Mouse (Mus musculus): ENCODE measurements around the gene Slc6a6. TPM values are rescaled to one million over a fixed set of nuclear protein-coding genes. Genes with fewer than 3 reads are reported as not detected.

Gene Slc6a6
- polyA plus RNA-seq, 1 experiment from 2014 or later = 107 TPM

DNA sequence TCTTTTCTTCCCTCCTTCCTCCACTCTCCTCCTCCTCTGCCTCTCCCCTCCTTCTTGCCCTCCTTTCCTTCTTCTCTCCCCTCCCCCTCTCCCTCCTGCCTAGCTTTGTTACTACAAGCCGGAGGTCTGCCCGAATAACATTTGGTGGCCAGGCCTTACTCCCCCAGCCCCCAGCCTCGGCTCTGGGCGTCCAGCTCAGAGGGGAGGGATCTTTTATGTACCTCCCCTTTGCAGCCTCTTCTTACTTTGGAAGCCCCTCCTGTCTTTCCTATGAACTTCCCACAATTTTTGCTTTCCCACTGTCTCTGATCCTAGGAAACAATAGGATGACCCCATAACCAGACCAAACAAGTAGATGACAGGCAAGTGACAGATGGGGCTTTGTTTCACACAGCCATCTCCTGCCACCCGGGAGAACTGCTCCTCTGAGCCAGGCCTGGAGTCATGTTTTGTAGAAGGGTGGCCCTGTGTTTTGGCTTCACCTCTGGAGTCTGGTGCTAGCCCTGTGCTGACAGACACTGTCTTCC, 29.6 kb downstream of the Slc6a6 start:
- ATAC-seq = no peak
- H3K4me1 ChIP-seq (replicated peaks; ENCODE audit: control insufficient read depth, insufficient read depth, low read length) = peaks cover 26% of the 10 kb centered on the region

DNA sequence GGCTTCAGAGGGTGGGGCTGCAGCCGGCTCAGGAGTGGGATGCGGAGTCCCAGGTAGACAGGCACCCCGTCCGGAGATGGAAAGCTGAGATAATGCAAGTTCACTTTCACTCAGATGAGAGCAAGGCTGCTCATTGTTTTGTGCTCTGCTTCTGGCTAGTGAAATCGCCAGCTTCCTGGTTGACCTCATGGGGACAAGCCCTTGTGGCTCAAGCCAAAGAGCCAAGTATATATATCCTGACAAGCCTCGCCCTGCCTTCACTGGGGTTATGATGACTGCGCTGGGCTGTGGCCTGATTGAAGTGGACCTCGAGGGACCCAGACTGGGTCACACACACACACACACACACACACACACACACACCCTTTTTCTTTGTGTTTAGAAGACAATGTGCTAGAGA, 31.2 kb downstream of the Slc6a6 start:
- no peak overlapping the region for H3K9ac ChIP-seq (replicated peaks; ENCODE audit: low read depth, low read length)
- H3K4me1 ChIP-seq (replicated peaks; ENCODE audit: control insufficient read depth, insufficient read depth, low read length) = peaks cover 38% of the 10 kb centered on the region
- WGBS = 89% methylated on average over 8 of the region's 8 CpGs
- ATAC-seq = no peak
- H3K36me3 ChIP-seq (ENCODE audit: control insufficient read depth, insufficient read depth) = peaks cover 5% of the 10 kb centered on the region; the same call in 1 of the 2 replicates
- no peak overlapping the region for H3K4me3 ChIP-seq (replicated peaks; ENCODE audit: low read length)
- no peaks in the 10 kb centered on the region for H3K9me3 ChIP-seq (ENCODE audit: control insufficient read depth, low read length)
- H3K4me2 ChIP-seq (ENCODE audit: low read length) = no peak overlapping the region
- no peaks in the 10 kb centered on the region for H3K27me3 ChIP-seq (replicated peaks; ENCODE audit: control insufficient read depth, insufficient read depth, low read length)
- no peak overlapping the region for H3K27ac ChIP-seq (ENCODE audit: low read length)

More for the DNA sequence above, 29.6 kb downstream of the Slc6a6 start:
- 11% methylated on average over 5 of the region's 5 CpGs for WGBS
- Histone ChIP-seq H3K4me3 (replicated peaks; ENCODE audit: low read length) (no peak overlapping the region), H3K27ac (ENCODE audit: low read length) (no peak overlapping the region), H3K27me3 (replicated peaks; ENCODE audit: control insufficient read depth, insufficient read depth, low read length) (no peaks in the 10 kb centered on the region), H3K9ac (replicated peaks; ENCODE audit: low read depth, low read length) (no peak overlapping the region; the same call in 1 of the 2 replicates), H3K4me2 (ENCODE audit: low read length) (no peak overlapping the region), H3K9me3 (ENCODE audit: control insufficient read depth, low read length) (no peaks in the 10 kb centered on the region), H3K36me3 (ENCODE audit: control insufficient read depth, insufficient read depth) (peaks cover 5% of the 10 kb centered on the region; the same call in 1 of the 2 replicates)

DNA sequence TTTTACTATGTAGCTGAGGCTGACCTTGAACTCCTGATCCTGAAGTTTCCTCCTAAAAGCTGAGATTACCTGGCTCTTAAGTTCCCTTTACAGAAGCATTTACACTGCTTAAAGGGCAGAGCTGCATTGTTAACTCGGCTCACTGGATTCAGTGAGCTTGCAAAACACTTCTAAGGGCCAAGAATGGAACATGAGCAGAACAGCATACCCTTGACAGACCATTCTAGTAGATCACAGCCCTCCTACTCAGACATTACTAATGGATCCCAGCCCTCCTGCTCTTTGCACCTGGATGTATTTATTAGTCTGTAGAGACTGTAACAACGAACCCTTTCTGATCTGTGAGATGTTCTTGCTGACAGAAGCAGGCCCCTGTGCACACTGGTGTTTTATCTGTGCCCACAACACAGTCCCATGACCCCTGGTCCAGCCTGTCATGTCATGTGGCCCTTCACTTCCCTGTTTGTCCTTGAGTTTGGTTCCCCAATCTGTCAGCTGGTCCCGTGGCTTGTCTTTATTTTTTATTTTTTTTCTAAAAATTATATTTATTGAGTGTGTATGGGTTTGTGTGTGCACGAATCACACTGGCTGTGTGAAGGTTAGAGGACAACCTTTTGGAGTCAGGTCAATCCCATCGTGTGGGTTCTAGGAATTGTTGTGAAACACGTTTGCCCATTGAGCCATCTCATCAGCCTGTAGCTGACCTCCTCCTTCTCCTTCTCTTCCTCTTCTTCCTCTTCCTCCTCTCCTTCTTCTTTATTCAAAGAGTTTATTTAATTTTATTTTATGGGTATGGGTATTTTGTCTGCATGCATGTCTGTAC, 32.3 kb downstream of the Slc6a6 start:
- Histone ChIP-seq H3K27me3 (replicated peaks; ENCODE audit: control insufficient read depth, insufficient read depth, low read length) (no peaks in the 10 kb centered on the region), H3K4me1 (replicated peaks; ENCODE audit: control insufficient read depth, insufficient read depth, low read length) (peaks cover 50% of the 10 kb centered on the region), H3K27ac (ENCODE audit: low read length) (no peak overlapping the region), H3K4me2 (ENCODE audit: low read length) (no peak overlapping the region), H3K9ac (replicated peaks; ENCODE audit: low read depth, low read length) (no peak overlapping the region), H3K9me3 (ENCODE audit: control insufficient read depth, low read length) (no peaks in the 10 kb centered on the region), H3K36me3 (ENCODE audit: control insufficient read depth, insufficient read depth) (peaks cover 3% of the 10 kb centered on the region; the same call in 1 of the 2 replicates), H3K4me3 (replicated peaks; ENCODE audit: low read length) (no peak overlapping the region)
- 76% methylated on average over 6 of the region's 6 CpGs for WGBS
- ATAC-seq = no peak

DNA sequence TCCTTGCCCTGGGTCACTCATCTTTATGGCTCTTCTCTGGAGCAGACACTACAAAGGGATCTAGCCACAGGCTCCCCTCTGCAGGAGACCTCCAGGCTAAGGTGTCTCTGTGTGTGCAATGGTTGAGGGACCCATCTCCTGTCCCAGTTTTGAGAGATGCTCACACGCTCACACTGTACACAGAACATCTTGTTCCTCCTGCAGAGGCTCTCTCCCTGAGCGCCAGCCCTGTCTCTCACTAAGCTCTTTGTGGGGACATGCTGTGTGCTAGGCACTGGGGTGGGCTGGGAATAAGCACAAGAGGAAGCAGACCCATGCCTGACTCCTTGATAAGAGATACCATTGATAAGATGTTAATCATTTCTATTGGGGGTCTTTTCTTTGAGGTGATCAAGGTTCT, 34.2 kb downstream of the Slc6a6 start:
- no peak overlapping the region; the same call in 1 of the 2 replicates for H3K27ac ChIP-seq (ENCODE audit: low read length)
- no peak overlapping the region for H3K4me2 ChIP-seq (ENCODE audit: low read length)
- WGBS = 74% methylated on average over 2 of the region's 2 CpGs
- H3K9ac ChIP-seq (replicated peaks; ENCODE audit: low read depth, low read length) = no peak overlapping the region
- no peaks in the 10 kb centered on the region for H3K27me3 ChIP-seq (replicated peaks; ENCODE audit: control insufficient read depth, insufficient read depth, low read length)
- H3K9me3 ChIP-seq (ENCODE audit: control insufficient read depth, low read length) = no peaks in the 10 kb centered on the region
- peaks cover 3% of the 10 kb centered on the region; the same call in 1 of the 2 replicates for H3K36me3 ChIP-seq (ENCODE audit: control insufficient read depth, insufficient read depth)
- peaks cover 42% of the 10 kb centered on the region for H3K4me1 ChIP-seq (replicated peaks; ENCODE audit: control insufficient read depth, insufficient read depth, low read length)
- ATAC-seq = no peak
- no peak overlapping the region for H3K4me3 ChIP-seq (replicated peaks; ENCODE audit: low read length)

DNA sequence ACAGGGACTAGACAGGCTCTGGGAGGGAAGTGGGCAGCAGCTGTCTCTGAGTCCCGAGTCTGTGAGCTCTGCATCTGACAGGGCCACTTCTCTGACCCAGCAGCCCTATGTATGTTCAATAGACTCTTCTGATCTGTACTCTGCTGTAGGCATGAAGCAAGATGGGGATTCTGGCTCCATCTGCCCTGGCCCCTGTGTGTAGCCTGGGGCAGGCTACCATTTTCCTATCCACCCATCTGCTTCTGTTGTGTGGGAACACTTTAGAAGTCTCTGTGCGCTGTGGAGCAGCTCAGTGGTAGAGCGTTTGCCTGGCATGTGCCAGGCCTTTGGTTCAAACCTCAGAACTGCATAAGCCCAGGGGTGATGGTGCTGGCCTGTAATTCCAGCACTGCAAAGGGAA, 34.8 kb downstream of the Slc6a6 start:
- no peak overlapping the region for H3K4me2 ChIP-seq (ENCODE audit: low read length)
- no peaks in the 10 kb centered on the region for H3K9me3 ChIP-seq (ENCODE audit: control insufficient read depth, low read length)
- peaks cover 37% of the 10 kb centered on the region for H3K4me1 ChIP-seq (replicated peaks; ENCODE audit: control insufficient read depth, insufficient read depth, low read length)
- H3K36me3 ChIP-seq (ENCODE audit: control insufficient read depth, insufficient read depth) = peaks cover 8% of the 10 kb centered on the region
- no peaks in the 10 kb centered on the region for H3K27me3 ChIP-seq (replicated peaks; ENCODE audit: control insufficient read depth, insufficient read depth, low read length)
- H3K27ac ChIP-seq (ENCODE audit: low read length) = peak overlapping the region; percentile 83
- ATAC-seq = peak; percentile 5; the same call in 1 of the 2 replicates
- 36% methylated on average over 3 of the region's 3 CpGs for WGBS
- no peak overlapping the region for H3K4me3 ChIP-seq (replicated peaks; ENCODE audit: low read length)
- 0 out of 2 replicates have a peak overlapping the region, but pooled peaks have one; percentile 6 for H3K9ac ChIP-seq (replicated peaks; ENCODE audit: low read depth, low read length)

DNA sequence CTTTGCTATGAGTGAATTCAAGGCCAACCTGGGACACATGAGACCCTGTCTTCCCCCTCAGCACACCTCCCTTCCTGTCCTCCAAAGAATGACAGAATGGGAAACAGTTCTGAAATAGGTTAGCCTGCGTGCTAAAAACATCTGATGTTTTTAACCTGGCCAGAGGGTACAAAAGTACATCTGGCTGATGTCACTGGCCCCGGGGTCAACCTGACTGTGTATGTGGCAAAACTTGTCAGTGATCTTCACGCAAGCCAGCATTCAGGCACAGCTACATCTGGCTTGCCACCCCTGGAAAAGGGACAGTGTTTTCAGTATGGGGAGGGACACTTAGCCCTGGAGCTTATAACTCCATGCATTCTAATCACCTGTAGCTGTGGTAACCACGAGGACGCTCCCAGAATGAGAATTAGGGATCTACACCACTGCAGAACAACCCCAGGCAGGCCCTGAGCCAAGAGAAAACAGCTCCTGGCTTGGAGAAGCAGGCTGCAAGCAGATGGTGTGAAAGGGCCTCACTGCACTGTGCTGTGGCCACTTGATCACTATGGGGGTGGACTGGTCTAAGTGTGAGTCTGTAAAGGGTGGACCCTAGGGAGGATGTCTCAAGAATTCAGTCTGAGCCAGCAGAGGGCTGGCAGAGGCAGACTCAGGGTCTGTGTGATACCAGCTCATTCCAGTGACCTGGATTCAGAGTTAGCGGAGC, 35.3 kb downstream of the Slc6a6 start:
- Histone ChIP-seq H3K9ac (replicated peaks; ENCODE audit: low read depth, low read length) (peak overlapping the region; percentile 45; the same call in 1 of the 2 replicates), H3K4me1 (replicated peaks; ENCODE audit: control insufficient read depth, insufficient read depth, low read length) (peaks cover 36% of the 10 kb centered on the region), H3K4me2 (ENCODE audit: low read length) (no peak overlapping the region), H3K4me3 (replicated peaks; ENCODE audit: low read length) (no peak overlapping the region), H3K9me3 (ENCODE audit: control insufficient read depth, low read length) (no peaks in the 10 kb centered on the region), H3K27ac (ENCODE audit: low read length) (peak overlapping the region; percentile 83), H3K36me3 (ENCODE audit: control insufficient read depth, insufficient read depth) (peaks cover 12% of the 10 kb centered on the region), H3K27me3 (replicated peaks; ENCODE audit: control insufficient read depth, insufficient read depth, low read length) (no peaks in the 10 kb centered on the region)
- 33% methylated on average over 6 of the region's 6 CpGs for WGBS
- ATAC-seq = peak; percentile 74

DNA sequence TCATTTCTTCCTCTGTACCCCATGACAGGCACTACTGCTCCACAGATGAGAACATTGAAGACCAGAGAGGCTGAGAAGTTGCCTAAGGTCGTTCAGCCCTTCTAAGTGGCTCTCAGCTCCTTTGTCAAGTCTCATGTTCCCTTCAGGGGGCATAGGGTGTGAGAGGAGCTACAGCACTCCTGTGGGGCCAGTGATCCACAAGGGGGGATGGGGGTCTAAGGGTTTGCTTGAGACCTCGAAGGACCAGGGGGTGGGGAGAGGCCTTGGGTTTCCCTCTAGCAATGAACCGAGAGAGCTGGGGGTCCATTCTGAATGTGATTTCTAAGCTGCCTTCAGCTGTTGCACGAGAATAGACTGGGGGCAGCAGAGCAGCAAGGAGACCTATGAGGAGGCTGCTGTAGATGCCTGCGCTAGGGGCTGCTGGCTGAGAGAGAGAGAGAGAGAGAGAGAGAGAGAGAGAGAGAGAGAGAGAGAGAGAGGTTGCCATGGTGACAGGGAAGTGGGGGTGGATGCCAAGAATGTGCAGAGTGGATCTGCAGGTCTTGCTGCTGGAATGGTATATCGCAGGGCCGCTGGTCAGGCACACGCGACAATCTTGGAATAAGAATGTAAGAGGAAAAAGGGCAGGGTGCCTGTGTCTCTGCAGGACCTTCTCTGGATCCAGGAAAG, 36.1 kb downstream of the Slc6a6 start:
- Histone ChIP-seq H3K4me2 (ENCODE audit: low read length) (peak overlapping the region; percentile 26), H3K36me3 (ENCODE audit: control insufficient read depth, insufficient read depth) (peaks cover 16% of the 10 kb centered on the region), H3K9me3 (ENCODE audit: control insufficient read depth, low read length) (no peaks in the 10 kb centered on the region), H3K27me3 (replicated peaks; ENCODE audit: control insufficient read depth, insufficient read depth, low read length) (no peaks in the 10 kb centered on the region), H3K4me3 (replicated peaks; ENCODE audit: low read length) (no peak overlapping the region), H3K27ac (ENCODE audit: low read length) (peak overlapping the region; percentile 83), H3K9ac (replicated peaks; ENCODE audit: low read depth, low read length) (peak overlapping the region; percentile 45; the same call in 1 of the 2 replicates), H3K4me1 (replicated peaks; ENCODE audit: control insufficient read depth, insufficient read depth, low read length) (peaks cover 36% of the 10 kb centered on the region)
- 0% methylated on average over 9 of the region's 9 CpGs for WGBS
- peak; percentile 78 for ATAC-seq

- H3K4me1 ChIP-seq (replicated peaks; ENCODE audit: control insufficient read depth, insufficient read depth, low read length) = peaks cover 36% of the 10 kb centered on the region
- no peaks in the 10 kb centered on the region for H3K9me3 ChIP-seq (ENCODE audit: control insufficient read depth, low read length)
- WGBS = 65% methylated on average over 4 of the region's 4 CpGs
- H3K4me2 ChIP-seq (ENCODE audit: low read length) = peak overlapping the region; percentile 26
- peak; percentile 21 for ATAC-seq
- H3K27ac ChIP-seq (ENCODE audit: low read length) = peak overlapping the region; percentile 62; the same call in 1 of the 2 replicates
- no peaks in the 10 kb centered on the region for H3K27me3 ChIP-seq (replicated peaks; ENCODE audit: control insufficient read depth, insufficient read depth, low read length)
- H3K4me3 ChIP-seq (replicated peaks; ENCODE audit: low read length) = no peak overlapping the region
- H3K36me3 ChIP-seq (ENCODE audit: control insufficient read depth, insufficient read depth) = peaks cover 18% of the 10 kb centered on the region
- H3K9ac ChIP-seq (replicated peaks; ENCODE audit: low read depth, low read length) = 0 out of 2 replicates have a peak overlapping the region, but pooled peaks have one; percentile 28
These were observed 36.8 kb downstream of the Slc6a6 start for GRCm38 (mm10) chr6:91720588-91721214.

All from forebrain, embryonic 16.5 days (tissue).